Mouse (Mus musculus) mouse trophoblast stem cell (cell line): ENCODE data around the gene Rps6kb2.

Experiments
- in situ Hi-C, 2 experiments: fragments of 300-500 bp; cut with MseI, MboI; formaldehyde crosslinking; loops; 2 replicates in 1 of 2; 3 replicates in 1 of 2; pipeline ENCODE4 v1.15.1; 2025

The Rps6kb2 gene

DNA sequence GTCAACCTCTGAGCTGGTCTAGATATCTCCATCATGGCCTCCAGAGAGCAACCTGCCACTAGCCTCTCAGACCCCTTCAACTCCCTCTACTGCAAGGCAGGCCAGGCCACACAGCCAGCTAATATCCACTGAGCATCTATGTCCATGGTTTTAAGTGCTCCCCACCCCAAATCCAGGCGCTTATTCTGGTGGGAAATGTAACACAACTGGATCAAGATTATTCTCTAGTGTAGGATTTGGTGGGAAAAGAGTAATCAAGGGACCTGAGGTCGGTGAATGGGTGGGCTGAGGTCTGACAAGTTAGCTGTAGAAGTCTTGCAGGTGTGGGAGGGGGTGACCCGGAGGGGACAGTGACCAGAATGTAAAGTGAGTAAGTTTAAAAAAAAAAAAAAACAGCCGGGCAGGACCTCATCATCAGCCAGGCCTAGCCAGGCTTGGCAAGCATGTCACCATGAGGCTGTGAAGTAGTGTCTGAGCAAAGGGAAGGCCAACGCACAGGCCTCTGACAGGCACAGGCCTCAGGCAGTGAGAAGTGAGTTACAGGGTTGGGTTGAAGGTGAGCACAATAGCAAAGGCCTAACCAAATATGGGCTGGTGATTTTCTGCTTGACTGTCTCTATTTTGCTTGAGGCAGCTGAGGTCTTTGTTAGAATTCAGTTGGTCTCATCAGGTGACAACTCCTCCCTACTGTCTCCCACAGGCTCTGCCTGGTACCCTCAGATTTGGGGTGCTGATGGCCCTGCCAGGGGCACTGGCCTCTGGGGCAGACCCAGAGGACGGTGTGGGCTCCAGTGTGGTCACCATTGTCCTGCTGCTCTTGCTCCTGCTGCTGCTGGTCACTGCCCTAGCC, 7.7 kb downstream of the Rps6kb2 start:
- in situ Hi-C loops: no loop called here

DNA sequence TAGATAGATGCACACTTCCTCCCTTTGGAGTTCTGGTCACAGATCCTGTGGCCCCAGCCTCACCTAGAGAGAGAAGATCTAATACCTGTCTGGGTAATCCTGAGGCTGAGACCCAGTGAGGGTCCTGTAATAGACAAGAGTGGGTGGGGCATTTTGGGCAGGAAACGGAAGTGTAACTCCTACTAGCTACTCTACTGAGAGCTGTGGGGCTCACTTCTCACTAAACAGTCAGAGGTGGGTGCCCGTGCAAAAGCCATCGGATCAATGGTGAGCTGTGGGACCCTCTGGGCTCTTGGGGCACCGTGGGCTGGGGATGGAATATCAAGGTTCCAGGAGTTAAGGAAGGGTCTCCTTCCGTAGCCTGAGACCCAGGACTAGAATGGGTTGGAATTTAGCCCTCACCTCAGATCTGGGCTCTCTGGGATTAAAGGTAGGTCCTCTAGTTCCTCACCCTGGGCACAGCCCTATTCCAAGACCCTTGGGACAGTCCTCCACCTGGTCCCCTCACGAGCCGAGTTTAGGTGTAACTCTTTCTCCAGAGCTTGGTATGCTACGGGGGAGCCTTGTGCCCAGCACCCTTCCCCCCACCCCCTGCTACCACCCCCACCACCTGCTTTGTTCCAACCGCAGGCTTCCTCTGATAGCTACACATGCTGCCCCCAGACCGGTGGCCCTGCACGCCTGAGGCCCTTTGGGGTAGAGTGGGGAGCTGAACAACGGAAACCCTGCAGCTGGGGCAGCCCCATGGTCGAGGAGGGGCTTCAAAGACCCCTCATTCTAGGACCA, 8.5 kb downstream of the Rps6kb2 start:
- in situ Hi-C loops: no loop called here

DNA sequence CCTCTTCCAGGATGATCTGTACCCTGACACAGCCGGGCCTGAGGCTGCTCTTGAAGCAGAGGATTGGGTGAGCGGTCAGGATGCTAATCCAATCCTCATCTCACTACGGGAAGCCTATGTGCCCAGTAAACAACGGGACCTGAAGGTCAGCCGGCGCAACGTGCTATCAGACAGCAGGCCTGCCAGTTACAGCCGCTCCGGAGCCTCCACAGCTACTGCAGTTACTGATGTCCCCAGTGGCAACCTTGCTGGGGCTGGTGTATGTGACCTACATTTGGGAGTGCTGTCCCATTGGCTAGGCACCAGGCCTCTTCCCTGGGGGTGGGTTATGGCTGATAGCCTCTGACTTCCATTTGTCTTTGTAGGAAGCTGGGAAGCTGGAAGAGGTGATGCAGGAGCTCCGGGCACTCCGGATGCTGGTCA, 9.9 kb downstream of the Rps6kb2 start, which contains the start of gene Ptprcap:
TSS of gene Ptprcap (plus strand) at position 373 of the 423 bp plus-strand sequence.
- in situ Hi-C loops: no loop called here

DNA sequence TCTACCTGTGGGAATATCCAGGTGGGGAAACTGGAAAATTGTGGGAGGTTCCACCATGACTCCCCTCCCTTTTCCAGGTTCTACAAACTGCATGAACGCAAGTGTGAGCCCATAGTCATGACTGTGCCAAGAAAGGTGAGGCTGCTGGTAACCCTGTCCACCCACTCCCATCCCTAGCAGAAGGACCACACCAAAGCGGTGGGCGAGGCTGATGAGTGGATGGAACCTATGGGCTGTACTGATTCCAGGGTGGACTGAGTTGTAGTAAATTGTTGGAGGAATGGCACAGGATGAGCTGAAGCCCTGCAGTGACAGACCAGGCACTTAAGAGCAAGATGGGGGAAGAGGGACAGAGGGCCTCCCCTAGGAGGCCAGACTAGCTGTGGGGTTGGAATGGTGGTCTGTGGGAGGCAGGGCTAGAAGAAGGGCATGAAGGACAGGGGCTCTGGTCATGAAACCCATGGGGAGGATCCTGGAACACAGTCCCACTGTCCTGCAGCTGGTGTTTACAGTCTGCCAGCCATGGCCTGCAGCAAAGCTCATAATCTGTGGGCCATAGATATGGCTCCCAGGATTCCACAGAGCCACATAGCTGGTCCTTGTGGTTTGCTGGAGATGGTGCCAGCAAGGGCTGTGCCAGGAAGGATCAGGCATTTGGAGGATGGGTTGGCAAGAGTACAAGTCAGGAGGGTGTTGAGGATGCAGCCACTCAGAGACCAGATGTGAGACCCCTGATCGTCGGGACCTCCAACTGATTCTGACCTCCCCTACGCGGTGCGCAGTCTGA, 10.5 kb downstream of the Rps6kb2 start:
- in situ Hi-C loops: no loop called here

DNA sequence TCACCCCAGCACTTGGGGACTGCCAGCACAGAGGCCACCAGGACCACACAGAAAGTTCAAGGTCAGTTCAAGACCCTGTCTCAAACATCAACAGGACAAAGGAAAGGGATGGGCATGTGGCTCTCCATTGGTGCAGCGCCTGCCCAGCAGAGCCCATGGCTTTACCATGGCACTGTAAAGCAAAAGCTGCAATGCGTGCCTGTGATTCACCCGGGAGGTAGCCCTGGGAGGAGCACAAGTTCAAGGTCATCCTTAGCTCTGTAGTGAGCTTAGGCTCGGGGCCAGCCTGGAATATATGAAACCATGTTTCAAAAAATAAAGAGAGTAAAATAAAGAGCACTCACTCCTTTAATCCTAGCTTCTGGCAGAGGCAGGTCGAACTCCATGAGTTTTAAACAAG, 11.3 kb downstream of the Rps6kb2 start:
- in situ Hi-C loops: no loop called here

DNA sequence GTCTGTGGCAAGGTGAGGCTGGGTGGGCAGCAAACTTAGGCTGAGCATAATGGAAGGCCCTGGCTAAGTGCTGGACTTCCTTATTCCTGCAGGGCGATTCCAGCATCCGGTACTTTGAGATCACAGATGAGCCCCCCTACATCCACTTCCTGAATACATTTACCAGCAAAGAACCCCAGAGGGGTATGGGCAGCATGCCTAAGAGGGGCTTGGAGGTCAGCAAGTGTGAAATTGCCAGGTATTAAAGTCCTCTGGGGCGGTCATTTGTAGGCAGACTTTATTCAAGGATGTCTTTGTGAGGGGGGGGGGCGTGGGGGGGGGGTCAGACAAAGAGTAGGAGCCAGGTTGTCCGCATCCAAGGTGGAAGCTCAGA, 11.7 kb downstream of the Rps6kb2 start:
- in situ Hi-C loops: no loop called here

DNA sequence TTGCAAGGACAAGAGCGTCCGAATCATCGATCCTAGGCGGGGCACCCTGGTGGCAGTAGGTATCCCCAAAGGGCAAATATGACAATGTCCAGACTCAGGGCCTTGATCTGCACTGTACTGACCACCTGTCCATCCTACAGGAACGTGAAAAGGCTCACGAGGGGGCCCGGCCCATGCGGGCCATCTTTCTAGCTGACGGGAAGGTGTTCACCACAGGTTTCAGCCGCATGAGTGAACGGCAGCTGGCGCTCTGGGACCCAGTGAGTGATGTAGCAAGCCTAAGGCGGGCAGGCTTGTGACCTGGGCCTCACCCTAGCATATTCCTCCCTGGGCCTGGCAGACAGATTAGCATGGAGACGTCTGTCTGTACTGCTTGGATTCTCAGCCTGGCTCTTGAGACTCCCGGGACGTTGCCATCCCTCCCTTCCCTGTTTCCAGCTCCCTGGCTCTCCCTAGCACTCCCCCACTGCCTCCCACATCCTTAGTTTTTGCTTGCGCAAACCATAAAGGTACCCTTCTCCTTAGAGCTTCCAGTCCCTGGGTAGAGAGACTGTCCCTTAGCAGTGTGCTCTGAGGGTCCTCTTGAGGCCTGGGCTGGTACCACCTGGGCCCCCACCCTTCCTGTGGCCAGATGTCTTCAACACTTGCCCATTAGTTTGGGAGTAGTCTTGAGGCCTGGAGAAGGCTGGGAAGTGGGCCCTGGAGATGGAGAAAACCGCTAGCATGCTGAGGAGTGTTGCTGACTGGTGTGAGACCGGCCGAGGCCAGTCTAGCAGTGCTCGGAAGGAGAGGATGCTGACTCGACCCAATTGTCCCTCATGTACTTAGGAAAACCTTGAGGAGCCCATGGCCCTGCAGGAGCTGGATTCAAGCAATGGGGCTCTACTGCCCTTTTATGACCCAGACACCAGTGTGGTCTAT, 12.3 kb downstream of the Rps6kb2 start:
- in situ Hi-C loops: no loop called here

DNA sequence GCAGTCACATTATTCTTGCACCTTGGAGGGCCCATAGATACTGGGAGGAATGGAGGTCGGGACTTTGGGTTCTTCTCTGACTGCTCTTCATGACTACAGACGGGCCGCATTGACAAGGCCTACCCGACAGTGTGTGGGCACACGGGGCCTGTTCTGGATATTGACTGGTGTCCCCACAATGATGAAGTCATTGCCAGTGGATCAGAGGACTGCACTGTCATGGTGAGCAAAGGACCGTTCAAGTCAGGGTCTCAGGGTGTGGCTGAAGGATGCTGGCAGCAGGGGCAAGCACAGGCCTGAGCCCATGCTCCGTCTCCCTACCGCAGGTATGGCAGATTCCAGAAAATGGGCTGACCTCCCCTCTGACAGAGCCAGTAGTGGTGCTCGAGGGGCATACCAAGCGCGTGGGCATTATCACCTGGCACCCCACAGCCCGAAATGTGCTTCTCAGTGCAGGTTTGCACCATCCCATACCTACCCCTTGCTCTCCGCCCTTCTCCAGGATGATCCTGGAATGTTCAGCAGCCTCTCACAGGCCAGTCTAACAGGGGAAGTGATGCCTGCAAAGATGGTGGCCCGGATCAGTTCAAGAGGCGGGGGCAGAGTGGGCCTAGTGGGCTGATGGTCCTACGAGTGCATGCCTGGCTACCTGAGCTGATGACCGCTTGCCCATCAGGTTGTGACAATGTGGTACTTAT, 13.2 kb downstream of the Rps6kb2 start:
- in situ Hi-C loops: no loop called here

DNA sequence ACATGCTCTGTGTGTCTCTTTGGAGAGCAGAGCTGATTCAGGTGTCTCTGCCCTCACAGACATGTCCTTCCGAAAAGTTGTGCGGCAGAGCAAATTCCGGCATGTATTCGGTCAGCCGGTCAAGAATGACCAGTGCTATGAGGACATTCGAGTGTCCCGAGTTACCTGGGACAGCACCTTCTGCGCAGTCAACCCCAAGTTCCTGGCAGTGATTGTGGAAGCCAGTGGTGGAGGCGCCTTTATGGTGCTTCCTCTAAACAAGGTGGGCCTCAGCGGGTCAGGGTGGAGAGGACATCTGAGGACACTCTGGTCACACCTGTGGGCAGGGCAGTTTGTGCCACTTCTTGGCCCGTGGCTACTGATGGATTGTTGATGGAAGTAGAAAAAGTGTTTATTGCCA, 13.9 kb downstream of the Rps6kb2 start:
- in situ Hi-C loops: no loop called here

DNA sequence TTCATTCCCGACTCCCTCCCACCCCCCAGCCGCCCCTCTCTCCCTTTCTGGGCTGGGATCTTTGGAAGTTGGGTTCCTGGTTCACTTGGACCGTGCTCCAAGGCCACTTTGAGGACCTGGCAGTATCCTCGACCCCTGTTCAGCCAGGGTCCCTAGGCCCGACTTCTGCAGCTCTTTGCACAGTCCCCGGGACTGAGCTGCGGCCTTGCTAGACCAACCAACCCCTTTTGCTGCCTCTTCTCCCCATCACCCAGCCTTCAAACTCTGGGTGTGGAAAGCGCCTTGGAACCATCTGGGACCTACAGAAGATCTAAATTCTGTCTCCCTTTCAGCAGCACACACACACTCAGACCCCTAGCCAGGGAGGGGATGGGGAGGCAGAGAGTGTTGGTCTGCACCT, 14.3 kb downstream of the Rps6kb2 start:
- in situ Hi-C loops: no loop called here

DNA sequence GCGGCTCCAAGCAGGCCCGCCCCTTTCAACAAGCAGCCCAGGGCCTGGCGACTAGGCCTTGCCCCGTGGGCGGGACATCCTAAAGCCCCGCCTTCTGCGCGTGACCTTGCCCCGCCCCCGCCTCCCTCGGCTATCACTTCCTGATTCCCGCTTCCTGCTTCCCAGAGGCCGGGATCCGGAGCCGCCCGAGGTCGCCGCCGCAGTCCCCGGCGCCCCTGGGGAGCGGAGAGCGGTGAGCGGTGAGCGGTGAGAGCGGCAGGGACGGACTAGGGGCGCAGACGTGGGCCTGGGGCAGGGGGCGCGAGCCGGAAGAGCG, 14.7 kb downstream of the Rps6kb2 start, which contains the start of gene Coro1b:
TSS of gene Coro1b (plus strand) at position 129 of the 316 bp plus-strand sequence.
- in situ Hi-C loops: no loop called here

DNA sequence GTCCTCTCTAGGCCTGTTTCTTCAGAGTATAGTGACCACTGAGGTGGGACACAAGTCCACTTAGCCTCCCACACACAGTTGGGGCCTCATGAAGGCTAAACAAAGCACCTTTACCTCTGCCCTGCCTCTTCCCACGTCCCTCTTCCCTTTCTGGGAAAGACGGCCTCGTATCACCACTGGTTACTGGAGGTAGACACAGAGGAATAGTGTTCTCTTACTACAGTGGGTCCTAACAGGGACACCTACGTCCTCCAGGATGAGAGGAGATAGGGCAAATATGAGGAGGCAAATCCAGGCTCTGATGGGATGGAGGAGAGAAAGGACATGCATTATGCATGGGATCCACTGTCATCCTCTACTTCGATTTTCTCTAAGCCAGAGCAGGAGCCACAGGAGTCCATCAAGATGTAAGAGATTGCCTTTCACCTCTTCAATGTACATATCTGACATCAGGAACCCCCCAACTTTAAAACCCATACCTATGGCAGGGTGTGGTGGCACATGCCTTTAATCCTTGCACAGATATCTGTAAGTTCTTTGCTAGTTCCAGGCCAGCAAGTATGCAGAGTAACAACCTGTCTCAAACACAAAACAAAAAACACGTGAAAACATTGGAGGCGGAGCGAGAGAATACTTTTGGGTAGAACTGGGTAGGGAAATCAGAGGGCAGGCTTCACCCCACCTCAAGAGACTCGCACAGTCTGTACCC, 15.2 kb downstream of the Rps6kb2 start:
- in situ Hi-C loops: no loop called here

DNA sequence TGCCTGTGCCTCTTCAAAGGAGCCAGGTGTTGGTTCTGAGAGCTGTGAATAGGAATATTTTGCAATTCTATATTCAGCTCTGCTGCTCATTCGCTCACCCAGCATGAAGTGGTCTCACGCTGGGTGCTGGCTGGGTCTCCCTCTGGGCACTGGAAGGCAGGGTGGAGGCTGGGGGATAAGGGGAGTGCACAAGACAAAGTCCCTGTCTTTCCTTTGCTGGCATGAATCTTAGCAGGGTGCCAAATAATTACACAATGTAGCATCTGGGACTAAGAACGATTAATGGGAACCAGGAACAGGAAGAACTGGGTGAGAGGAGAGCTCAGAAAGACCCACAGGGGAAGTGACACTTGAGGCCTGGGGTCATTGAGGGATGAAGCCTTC, 16.1 kb downstream of the Rps6kb2 start:
- in situ Hi-C loops: no loop called here

DNA sequence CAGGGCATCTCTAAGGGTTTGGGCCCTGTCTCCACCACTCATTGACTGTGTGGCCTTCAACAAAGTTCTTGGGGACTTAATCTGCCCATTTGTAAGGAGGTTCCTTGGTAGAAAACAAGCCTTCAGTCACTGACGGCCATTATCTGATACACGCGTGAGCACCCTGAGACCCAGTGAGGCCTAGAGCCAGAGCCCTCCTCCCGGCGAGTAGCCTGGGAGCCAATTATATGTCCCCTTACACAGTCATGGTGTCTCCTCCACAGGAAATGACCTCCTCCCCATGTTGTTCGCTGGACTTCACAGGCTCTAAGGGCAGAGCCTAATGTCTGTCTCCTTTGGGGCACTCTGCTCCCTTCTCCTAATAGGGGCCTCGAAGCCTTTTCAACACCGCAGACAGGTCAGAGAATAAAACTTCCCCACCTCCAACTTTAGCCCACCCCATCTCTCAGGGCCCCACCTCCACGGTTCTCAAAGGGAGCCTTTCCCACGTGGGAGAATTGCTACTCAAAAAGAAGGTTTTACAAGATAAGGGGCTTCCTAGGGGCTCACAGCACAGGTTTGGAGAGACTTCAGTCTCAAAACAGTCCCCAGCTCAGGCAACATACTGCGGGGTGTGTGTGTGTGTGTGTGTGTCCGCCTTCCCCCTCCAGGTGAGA, 16.7 kb downstream of the Rps6kb2 start:
- in situ Hi-C loops: no loop called here

DNA sequence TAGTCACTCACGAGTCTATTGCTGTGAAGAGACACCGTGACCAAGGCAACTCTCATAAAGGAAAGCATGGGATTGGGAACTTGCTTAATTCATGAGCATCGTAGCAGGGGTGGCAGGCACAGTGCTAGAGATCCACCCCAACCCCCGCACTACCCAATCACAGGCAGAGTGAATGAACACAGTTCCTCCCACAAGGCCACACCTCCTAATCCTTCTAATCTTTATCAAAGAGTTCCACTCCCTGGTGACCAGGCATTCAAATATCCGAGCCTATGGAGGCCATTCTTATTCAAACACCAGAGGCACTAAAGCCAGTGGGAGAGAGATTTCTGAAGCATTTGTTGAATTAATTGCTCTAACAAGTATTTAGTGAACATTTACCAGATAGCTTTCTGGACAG, 17.2 kb downstream of the Rps6kb2 start:
- in situ Hi-C loops: no loop called here

DNA sequence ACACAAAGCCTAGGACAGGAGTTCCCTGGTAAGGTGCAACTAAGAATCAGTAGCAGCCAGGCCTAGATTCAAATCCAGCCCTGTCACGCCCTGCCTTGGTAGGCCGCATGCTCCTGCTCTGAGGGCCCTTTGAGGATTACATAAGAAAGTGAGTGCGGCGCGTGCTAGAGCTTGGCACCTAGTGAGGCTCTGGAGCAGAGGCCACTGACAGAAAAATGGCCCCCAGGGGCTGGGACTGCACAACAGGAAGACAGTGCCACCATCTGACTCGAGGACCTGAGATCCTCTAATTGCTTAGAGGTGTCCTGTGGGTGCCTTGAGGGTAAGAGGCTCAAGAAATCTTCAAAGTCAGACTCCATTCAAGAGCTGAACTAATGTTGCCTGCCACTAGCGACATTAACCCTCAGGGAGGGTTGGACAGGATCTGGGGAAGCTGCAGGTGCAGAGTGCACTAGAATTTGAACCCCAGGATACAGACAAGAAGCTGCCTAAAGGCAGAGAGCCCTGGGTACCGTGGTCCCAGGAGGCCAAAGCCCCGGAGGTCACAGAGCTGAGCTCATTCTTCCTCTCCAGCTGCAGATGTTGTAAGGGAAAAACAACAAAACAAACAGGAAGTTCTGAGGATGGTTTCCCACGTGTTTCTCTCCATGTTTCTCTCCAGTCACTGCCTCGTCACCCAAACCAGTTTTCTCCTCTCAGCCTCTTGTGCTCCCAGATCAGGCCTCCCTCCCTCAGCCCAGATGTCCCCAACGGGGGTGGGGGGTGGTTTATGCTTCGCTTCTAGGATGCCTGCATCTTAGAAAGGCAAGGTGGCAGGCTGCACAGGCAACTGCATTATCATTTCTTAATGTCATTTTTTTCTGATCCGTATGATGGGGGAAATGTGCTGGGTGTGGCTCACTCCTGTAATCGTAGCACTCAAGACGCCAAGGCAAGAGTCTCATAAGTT, 18.3 kb downstream of the Rps6kb2 start:
- in situ Hi-C loops: no loop called here

DNA sequence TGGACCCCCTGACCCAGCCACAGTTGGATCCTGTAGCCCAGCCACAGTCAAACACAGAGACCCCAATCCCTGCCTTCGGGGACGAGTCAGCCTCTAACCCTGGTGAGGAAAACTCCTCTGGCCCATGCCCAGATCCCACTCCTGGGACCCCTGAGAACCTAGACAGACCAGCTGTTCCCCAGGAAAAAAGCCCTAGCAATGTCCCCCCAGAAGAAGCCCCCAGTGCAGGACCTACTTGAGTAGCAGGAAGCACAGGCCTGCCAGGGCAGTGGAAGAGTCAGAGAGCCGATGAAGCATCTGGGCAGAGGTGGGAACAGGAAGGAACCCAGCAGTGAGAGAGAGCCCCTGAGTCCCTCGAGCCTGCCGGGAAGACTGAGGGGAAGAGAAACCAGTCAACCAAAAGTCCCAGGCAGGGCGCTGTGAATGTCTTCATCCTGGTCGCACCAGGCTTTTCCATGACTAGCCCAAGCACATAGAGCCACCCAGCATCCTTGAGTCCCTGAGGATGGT, 19.3 kb downstream of the Rps6kb2 start, which contains the start of gene Cabp4:
TSS of gene Cabp4 (minus strand) at position 275 of the 510 bp plus-strand sequence.
- in situ Hi-C loops: no loop called here
